Mouse (Mus musculus) MEL (cell line): ENCODE measurements at regions not wholly inside any gene's neighbourhood (a gene's known extent, or its start where the extent isn't known, plus 50 kb on each side); places are given as distances from the start of the nearest gene placed in this dataset.

Experiments used
- DNase-seq: peaks from one replicate; pipeline ENCODE4 v3.0.0; 2011; ENCODE audit warnings: low read depth, low spot score
- H3K27ac ChIP-seq: 2 replicates; pipeline ENCODE4 v1.5.1; 2012; ENCODE audit warnings: low read depth, mild to moderate bottlenecking, control low read depth, low read length, moderate library complexity; ENCODE audit not compliant: control insufficient read depth
- H3K27me3 ChIP-seq, 2 experiments: fragments of 150-350 bp in 1 of 2; sonication (generic) in 1 of 2; 2 replicates each; pipeline ENCODE4 v1.6.1; 2012; ENCODE audit warnings: low read length in 2 of 2, mild to moderate bottlenecking in 2 of 2, improper control_type of control experiment in 1 of 2, moderate library complexity in 1 of 2; ENCODE audit not compliant: insufficient read depth in 2 of 2, control insufficient read depth in 1 of 2
- H3K36me3 ChIP-seq, 2 experiments: 2 replicates each; pipeline ENCODE4 v1.6.1; 2012 to 2014; ENCODE audit warnings: low read length in 2 of 2, improper control_type of control experiment in 1 of 2, inconsistent platforms in 1 of 2, mild to moderate bottlenecking in 1 of 2; ENCODE audit not compliant: insufficient read depth in 2 of 2, control insufficient read depth in 1 of 2
- H3K4me1 ChIP-seq, 2 experiments: fragments of 150-350 bp in 1 of 2; sonication (generic) in 1 of 2; 2 replicates each; pipeline ENCODE4 v1.6.1; 2012; ENCODE audit warnings: low read length in 2 of 2, improper control_type of control experiment in 1 of 2, mild to moderate bottlenecking in 1 of 2; ENCODE audit not compliant: insufficient read depth in 2 of 2, control insufficient read depth in 1 of 2
- H3K4me3 ChIP-seq, 2 experiments: fragments of 150-350 bp in 1 of 2; sonication (generic) in 1 of 2; 2 replicates each; pipeline ENCODE4 v1.5.1; 2012; ENCODE audit warnings: low read depth in 2 of 2, low read length in 2 of 2, mild to moderate bottlenecking in 2 of 2, moderate library complexity in 2 of 2, control low read depth in 1 of 2, improper control_type of control experiment in 1 of 2; ENCODE audit not compliant: control insufficient read depth in 1 of 2, insufficient read depth in 1 of 2
- H3K79me2 ChIP-seq: 2 replicates; pipeline ENCODE4 v1.6.1; 2012; ENCODE audit warnings: mild to moderate bottlenecking, low read length, moderate library complexity; ENCODE audit not compliant: control insufficient read depth, poor library complexity, insufficient read depth
- H3K9ac ChIP-seq: 2 replicates; pipeline ENCODE4 v1.6.1; 2012; ENCODE audit warnings: low read depth, mild to moderate bottlenecking, control low read depth, low read length, moderate library complexity; ENCODE audit not compliant: control insufficient read depth, poor library complexity, severe bottlenecking
- H3K9me3 ChIP-seq: fragments of 150-350 bp; sonication (generic); replicated peaks from 2 replicates; pipeline ENCODE4 v1.6.1; 2012; ENCODE audit warnings: mild to moderate bottlenecking, low read length, improper control_type of control experiment, moderate library complexity; ENCODE audit not compliant: insufficient read depth
- BHLHE40 ChIP-seq: IDR thresholded peaks from 2 replicates; pipeline ENCODE4 v1.6.1; 2012; ENCODE audit warnings: low read depth, mild to moderate bottlenecking, inconsistent platforms, low read length, improper control_type of control experiment, borderline replicate concordance
- CHD1 ChIP-seq: IDR thresholded peaks from 2 replicates; pipeline ENCODE4 v1.6.1; 2012; ENCODE audit warnings: low read depth, mild to moderate bottlenecking, inconsistent platforms, low read length, improper control_type of control experiment
- CHD2 ChIP-seq: IDR thresholded peaks from 2 replicates; pipeline ENCODE4 v1.6.1; 2011; ENCODE audit warnings: low read length, improper control_type of control experiment
- CTCF ChIP-seq, 3 experiments: IDR thresholded peaks in 2 of 3; conservative IDR thresholded peaks in 1 of 3; 2 replicates each; pipeline ENCODE4 v1.5.1; 2011 to 2012; ENCODE audit warnings: low read length in 3 of 3, low read depth in 2 of 3, mild to moderate bottlenecking in 2 of 3, improper control_type of control experiment in 1 of 3, inconsistent platforms in 1 of 3, mixed read lengths in 1 of 3, moderate library complexity in 1 of 3; ENCODE audit not compliant: control insufficient read depth in 1 of 3, insufficient read depth in 1 of 3, poor library complexity in 1 of 3, severe bottlenecking in 1 of 3
- E2F4 ChIP-seq: IDR thresholded peaks from 2 replicates; pipeline ENCODE4 v1.6.1; 2011; ENCODE audit warnings: low read depth, low read length, improper control_type of control experiment, borderline replicate concordance
- EP300 ChIP-seq, 2 experiments: IDR thresholded peaks; 2 replicates each; pipeline ENCODE4 v1.6.1; 2011; ENCODE audit warnings: improper control_type of control experiment in 2 of 2, low read length in 2 of 2, low read depth in 1 of 2, mild to moderate bottlenecking in 1 of 2
- HCFC1 ChIP-seq: IDR thresholded peaks from 2 replicates; pipeline ENCODE4 v1.6.1; 2012; ENCODE audit warnings: low read depth, mild to moderate bottlenecking, inconsistent platforms, low read length, improper control_type of control experiment, moderate library complexity
- JUND ChIP-seq: IDR thresholded peaks from 2 replicates; pipeline ENCODE4 v1.6.1; 2011; ENCODE audit warnings: low read depth, mild to moderate bottlenecking, improper control_type of control experiment, low read length
- KAT2A ChIP-seq: conservative IDR thresholded peaks from 2 replicates; pipeline ENCODE4 v1.6.1; 2012; ENCODE audit warnings: low read depth, low read length, improper control_type of control experiment, inconsistent platforms
- MAX ChIP-seq: IDR thresholded peaks from 2 replicates; pipeline ENCODE4 v1.6.1; 2011; ENCODE audit warnings: low read length, improper control_type of control experiment
- MXI1 ChIP-seq: IDR thresholded peaks from 2 replicates; pipeline ENCODE4 v1.6.1; 2011; ENCODE audit warnings: mild to moderate bottlenecking, low read depth, low read length, improper control_type of control experiment
- MYC ChIP-seq: IDR thresholded peaks from 2 replicates; pipeline ENCODE4 v1.6.1; 2011; ENCODE audit warnings: low read depth, mild to moderate bottlenecking, low read length, improper control_type of control experiment, moderate library complexity
- NELFE ChIP-seq: IDR thresholded peaks from 2 replicates; pipeline ENCODE4 v1.6.1; 2011; ENCODE audit warnings: low read depth, low read length, improper control_type of control experiment
- POLR2A ChIP-seq, 2 experiments: IDR thresholded peaks; 2 replicates each; pipeline ENCODE4 v1.6.1; 2011 to 2012; ENCODE audit warnings: low read length in 2 of 2, mild to moderate bottlenecking in 2 of 2, control low read depth in 1 of 2, improper control_type of control experiment in 1 of 2, low read depth in 1 of 2, moderate library complexity in 1 of 2; ENCODE audit not compliant: control insufficient read depth in 1 of 2, insufficient read depth in 1 of 2, poor library complexity in 1 of 2
- POLR2AphosphoS5 ChIP-seq: IDR thresholded peaks from 2 replicates; pipeline ENCODE4 v1.6.1; 2012; ENCODE audit warnings: low read depth, borderline replicate concordance, mild to moderate bottlenecking, inconsistent platforms, low read length, moderate library complexity, mixed read lengths
- RAD21 ChIP-seq: IDR thresholded peaks from 2 replicates; pipeline ENCODE4 v1.6.1; 2011; ENCODE audit warnings: mild to moderate bottlenecking, low read depth, low read length, improper control_type of control experiment
- TAL1 ChIP-seq: IDR thresholded peaks from 2 replicates; pipeline ENCODE4 v1.6.1; 2012; ENCODE audit warnings: mild to moderate bottlenecking, inconsistent platforms, low read length, moderate library complexity, mixed read lengths
- USF2 ChIP-seq, 2 experiments: IDR thresholded peaks; 2 replicates each; pipeline ENCODE4 v1.6.1; 2011 to 2012; ENCODE audit warnings: improper control_type of control experiment in 2 of 2, low read length in 2 of 2, borderline replicate concordance in 1 of 2, inconsistent platforms in 1 of 2, low read depth in 1 of 2, mild to moderate bottlenecking in 1 of 2; ENCODE audit not compliant: insufficient read depth in 1 of 2
- ZKSCAN1 ChIP-seq: IDR thresholded peaks from 2 replicates; pipeline ENCODE4 v1.6.1; 2012; ENCODE audit warnings: low read depth, mild to moderate bottlenecking, inconsistent platforms, low read length, improper control_type of control experiment, moderate library complexity

DNA sequence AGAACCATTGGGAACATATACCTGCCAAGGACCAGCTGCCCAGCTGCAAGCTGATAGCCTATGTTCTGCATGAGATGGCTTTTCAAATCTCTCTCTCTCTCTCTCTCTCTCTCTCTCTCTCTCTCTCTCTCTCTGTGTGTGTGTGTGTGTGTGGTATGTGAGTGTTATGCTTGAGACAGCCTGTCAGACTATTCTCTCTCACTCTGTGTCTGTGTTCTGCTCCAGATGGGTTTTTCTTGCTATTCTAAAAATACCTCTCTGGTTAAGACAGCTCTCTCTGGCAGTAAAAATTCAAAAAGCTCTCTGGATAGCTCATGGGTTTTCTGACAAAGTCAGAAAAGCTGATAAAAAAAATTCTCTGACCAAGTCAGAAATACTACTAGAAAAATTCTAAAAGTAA lies 270.4 kb downstream of the Phf14 start:
- no peak overlapping the region for H3K27ac ChIP-seq
- no peaks in the 10 kb centered on the region for H3K9me3 ChIP-seq
- TF ChIP-seq KAT2A, result no peak
- no peak for TF ChIP-seq JUND
- H3K4me1 ChIP-seq, result no peaks in the 10 kb centered on the region
- no peaks in the 10 kb centered on the region for H3K79me2 ChIP-seq
- no peak for DNase-seq
- no peak overlapping the region for H3K9ac ChIP-seq
- no peak overlapping the region for H3K4me3 ChIP-seq
- no peaks in the 10 kb centered on the region for H3K36me3 ChIP-seq
- no peaks in the 10 kb centered on the region for H3K27me3 ChIP-seq

DNA sequence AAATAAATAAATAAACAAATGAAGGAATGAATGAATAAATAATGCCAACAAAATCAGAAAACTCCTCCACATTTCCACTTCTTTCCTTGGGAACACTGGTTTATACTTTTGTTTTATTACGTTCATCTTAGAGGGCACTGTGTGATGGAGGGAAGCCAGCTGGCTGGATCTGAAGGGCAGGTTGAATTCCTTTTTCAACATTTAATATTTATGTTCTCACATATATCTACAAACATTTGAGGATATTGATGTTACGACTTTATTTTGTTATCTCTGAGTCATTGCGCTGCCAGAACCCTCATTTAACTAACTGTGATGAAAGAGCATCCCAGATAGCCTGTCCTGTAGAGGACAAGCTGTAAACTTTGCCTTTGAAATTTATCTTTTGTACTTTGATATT lies 273.3 kb downstream of the Phf14 start:
- no peak overlapping the region for H3K27ac ChIP-seq
- DNase-seq, result no peak
- no peak overlapping the region for H3K9ac ChIP-seq
- no peaks in the 10 kb centered on the region for H3K36me3 ChIP-seq
- H3K9me3 ChIP-seq, result no peaks in the 10 kb centered on the region
- TF ChIP-seq USF2 (IDR thresholded peaks at IDR 0.05; ENCODE audit: borderline replicate concordance in 1 of 2, insufficient read depth in 1 of 2, low read depth in 1 of 2, low read length in 2 of 2) (no peak), JUND (no peak), MAX (no peak), RAD21 (no peak), BHLHE40 (no peak), CHD1 (no peak), MYC (no peak), NELFE (no peak), EP300 (IDR thresholded peaks at IDR 0.05; ENCODE audit: low read depth in 1 of 2, low read length in 2 of 2) (no peak), E2F4 (no peak), HCFC1 (no peak), KAT2A (no peak), CTCF (IDR thresholded peaks at IDR 0.05 in 2 of 3, conservative IDR thresholded peaks at IDR 0.05 in 1 of 3; ENCODE audit: control insufficient read depth in 1 of 3, insufficient read depth in 1 of 3, low read depth in 2 of 3, low read length in 3 of 3, poor library complexity in 1 of 3, severe bottlenecking in 1 of 3) (no peak), POLR2AphosphoS5 (no peak)
- no peak overlapping the region for H3K4me3 ChIP-seq
- no peaks in the 10 kb centered on the region for H3K79me2 ChIP-seq
- H3K4me1 ChIP-seq, result no peaks in the 10 kb centered on the region
- no peaks in the 10 kb centered on the region for H3K27me3 ChIP-seq

GRCm38 (mm10) chr6:12210190-12210589 lies 302.6 kb downstream of the Phf14 start:
- Histone ChIP-seq H3K9ac (no peak overlapping the region), H3K36me3 (no peaks in the 10 kb centered on the region), H3K4me1 (no peaks in the 10 kb centered on the region), H3K27me3 (no peaks in the 10 kb centered on the region), H3K79me2 (no peaks in the 10 kb centered on the region), H3K27ac (no peak overlapping the region), H3K9me3 (no peaks in the 10 kb centered on the region), H3K4me3 (no peak overlapping the region)
- TF ChIP-seq ZKSCAN1 (no peak), MYC (no peak), TAL1 (no peak), CHD1 (no peak), EP300 (IDR thresholded peaks at IDR 0.05; ENCODE audit: low read depth in 1 of 2, low read length in 2 of 2) (no peak), CHD2 (no peak), MXI1 (no peak), POLR2A (IDR thresholded peaks at IDR 0.05; ENCODE audit: control insufficient read depth in 1 of 2, insufficient read depth in 1 of 2, low read depth in 1 of 2, low read length in 2 of 2, poor library complexity in 1 of 2) (no peak)
- no peak for DNase-seq
